Mouse (Mus musculus) G1E (cell line): ENCODE measurements around the gene Myb.

ENCODE experiments used
- CTCF ChIP-seq: IDR thresholded peaks from 2 replicates; pipeline ENCODE4 v1.5.1; 2012; ENCODE audit warnings: low read depth, low read length, inconsistent platforms, mixed read lengths
- POLR2AphosphoS5 ChIP-seq: IDR thresholded peaks from 2 replicates; pipeline ENCODE4 v1.6.1; 2012; ENCODE audit warnings: low read depth, low read length, inconsistent platforms; ENCODE audit not compliant: insufficient replicate concordance
- TAL1 ChIP-seq: conservative IDR thresholded peaks from 2 replicates; pipeline ENCODE4 v1.6.1; 2012; ENCODE audit warnings: low read depth, low read length, inconsistent platforms, mixed read lengths

- TF ChIP-seq CTCF, result no peak
- TF ChIP-seq TAL1, result no peak
- no peak for TF ChIP-seq POLR2AphosphoS5
These were observed 29.8 kb downstream of the Myb start for GRCm38 (mm10) chr10:21130901-21131493.
